Mouse (Mus musculus) left cerebral cortex, adult 11 months (tissue): ENCODE results near the gene Gas2l1.
A peak's percentile ranks its signal among the peaks of the same experiment; 100 is the strongest.

Source experiments
- DNase-seq: peaks from one replicate; pipeline ENCODE4 v3.0.0; 2022; ENCODE audit warnings: low spot score

Gas2l1 gene

GRCm38 (mm10) chr11:5042645-5043381 lies 22.3 kb downstream of the Gas2l1 start:
- no peak for DNase-seq

- no peak for DNase-seq
These were observed 23.9 kb downstream of the Gas2l1 start for GRCm38 (mm10) chr11:5041144-5041780.

GRCm38 (mm10) chr11:5040585-5040984 lies 24.5 kb downstream of the Gas2l1 start:
- DNase-seq, result no peak

- no peak for DNase-seq
These were observed 27.8 kb downstream of the Gas2l1 start for GRCm38 (mm10) chr11:5037146-5037854.

GRCm38 (mm10) chr11:5035421-5035820 lies 29.7 kb downstream of the Gas2l1 start:
- peak; percentile 74 for DNase-seq

GRCm38 (mm10) chr11:5033136-5033535 lies 32.0 kb downstream of the Gas2l1 start:
- DNase-seq, result no peak

- DNase-seq, result no peak
These were observed 32.4 kb downstream of the Gas2l1 start for GRCm38 (mm10) chr11:5032706-5033105.

GRCm38 (mm10) chr11:5028228-5028627 lies 36.9 kb downstream of the Gas2l1 start:
- DNase-seq, result peak; percentile 58

GRCm38 (mm10) chr11:5025108-5025507 lies 40.0 kb downstream of the Gas2l1 start:
- no peak for DNase-seq

- no peak for DNase-seq
These were observed 47.6 kb downstream of the Gas2l1 start for GRCm38 (mm10) chr11:5017506-5017905.

- DNase-seq, result no peak
These were observed 48.8 kb downstream of the Gas2l1 start for GRCm38 (mm10) chr11:5016286-5016685.

GRCm38 (mm10) chr11:5015720-5016119 lies 49.4 kb downstream of the Gas2l1 start:
- peak; percentile 75 for DNase-seq

- no peak for DNase-seq
These were observed 52.9 kb downstream of the Gas2l1 start for GRCm38 (mm10) chr11:5012213-5012715.

GRCm38 (mm10) chr11:5011480-5011879 lies 53.6 kb downstream of the Gas2l1 start:
- no peak for DNase-seq

GRCm38 (mm10) chr11:5010205-5010604 lies 54.9 kb downstream of the Gas2l1 start:
- no peak for DNase-seq

GRCm38 (mm10) chr11:5009354-5010074 lies 55.6 kb downstream of the Gas2l1 start:
- no peak for DNase-seq

- DNase-seq, result no peak
These were observed 56.3 kb downstream of the Gas2l1 start for GRCm38 (mm10) chr11:5008867-5009266.

- DNase-seq, result no peak
These were observed 57.9 kb downstream of the Gas2l1 start for GRCm38 (mm10) chr11:5007186-5007585.

- DNase-seq, result no peak
These were observed 59.6 kb downstream of the Gas2l1 start for GRCm38 (mm10) chr11:5005528-5005927.
